Mouse (Mus musculus) liver, embryonic 14.5 days (tissue): ENCODE measurements around the gene Lysmd4.

Experiments used
- CTCF ChIP-seq: IDR thresholded peaks from 2 replicates; pipeline ENCODE4 v1.5.1; 2016; ENCODE audit warnings: antibody characterized with exemption, low read depth, control low read depth
- EP300 ChIP-seq: IDR thresholded peaks from 2 replicates; pipeline ENCODE4 v1.6.1; 2016; ENCODE audit warnings: antibody characterized with exemption, low read depth

DNA sequence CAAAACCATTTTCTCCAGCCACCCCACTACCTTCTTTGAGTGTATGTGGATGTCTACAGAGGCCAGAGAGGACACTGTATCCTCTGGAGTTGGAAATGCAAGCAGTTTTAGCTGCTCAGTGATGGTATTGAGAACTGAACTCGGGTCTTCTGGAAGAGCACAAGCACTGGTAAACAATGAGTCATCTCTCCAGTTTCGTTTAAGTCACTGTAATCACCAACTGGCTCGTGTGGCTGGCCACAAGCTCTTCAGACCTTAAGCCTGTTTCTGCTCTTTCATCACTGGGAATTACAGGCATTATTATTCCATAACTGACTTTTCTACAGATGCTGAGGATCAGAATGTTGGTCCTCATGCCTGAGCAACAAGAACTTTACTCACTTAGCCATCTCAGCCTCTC lies 82.6 kb downstream of the Lysmd4 start:
- TF ChIP-seq CTCF (no peak), EP300 (no peak)
